Mouse (Mus musculus): ENCODE measurements at regions not wholly inside any gene's neighbourhood (a gene's known extent, or its start where the extent isn't known, plus 50 kb on each side); places are given as distances from the start of the nearest gene placed in this dataset.

GRCm38 (mm10) chr14:76340789-76341188, 74.0 kb upstream of the Tsc22d1 start:
- Histone ChIP-seq H3K4me3 (ENCODE audit: low read length) (no peak overlapping the region), H3K27ac (ENCODE audit: low read length) (no peak overlapping the region), H3K27me3 (replicated peaks; ENCODE audit: control insufficient read depth, insufficient read depth, low read length) (no peaks in the 10 kb centered on the region), H3K36me3 (ENCODE audit: control insufficient read depth, insufficient read depth, low read length) (no peaks in the 10 kb centered on the region), H3K4me1 (ENCODE audit: control insufficient read depth, insufficient read depth, low read length) (no peaks in the 10 kb centered on the region), H3K4me2 (ENCODE audit: low read depth, low read length) (no peak overlapping the region), H3K9ac (ENCODE audit: low read depth, low read length) (no peak overlapping the region), H3K9me3 (ENCODE audit: control insufficient read depth, low read length) (no peaks in the 10 kb centered on the region)
- ATAC-seq, result no peak
- WGBS, result 81% methylated on average over 7 of the region's 7 CpGs

- 87% methylated on average over 10 of the region's 10 CpGs for WGBS
- H3K4me2 ChIP-seq (ENCODE audit: low read depth, low read length), result no peak overlapping the region
Measured at GRCm38 (mm10) chr14:76341226-76341625, 73.5 kb upstream of the Tsc22d1 start.

GRCm38 (mm10) chr14:76351856-76352255, 62.9 kb upstream of the Tsc22d1 start:
- ATAC-seq, result no peak
- Histone ChIP-seq H3K27me3 (replicated peaks; ENCODE audit: control insufficient read depth, insufficient read depth, low read length) (no peaks in the 10 kb centered on the region), H3K9me3 (ENCODE audit: control insufficient read depth, low read length) (no peaks in the 10 kb centered on the region), H3K4me2 (ENCODE audit: low read depth, low read length) (no peak overlapping the region), H3K4me3 (ENCODE audit: low read length) (no peak overlapping the region), H3K36me3 (ENCODE audit: control insufficient read depth, insufficient read depth, low read length) (no peaks in the 10 kb centered on the region), H3K4me1 (ENCODE audit: control insufficient read depth, insufficient read depth, low read length) (no peaks in the 10 kb centered on the region), H3K27ac (ENCODE audit: low read length) (no peak overlapping the region), H3K9ac (ENCODE audit: low read depth, low read length) (no peak overlapping the region)
- 54% methylated on average over 9 of the region's 9 CpGs for WGBS

More at GRCm38 (mm10) chr14:76341226-76341625, 73.5 kb upstream of the Tsc22d1 start:
- Histone ChIP-seq H3K9ac (ENCODE audit: low read depth, low read length) (no peak overlapping the region), H3K4me3 (ENCODE audit: low read length) (no peak overlapping the region), H3K4me1 (ENCODE audit: control insufficient read depth, insufficient read depth, low read length) (no peaks in the 10 kb centered on the region), H3K27ac (ENCODE audit: low read length) (no peak overlapping the region), H3K27me3 (replicated peaks; ENCODE audit: control insufficient read depth, insufficient read depth, low read length) (no peaks in the 10 kb centered on the region), H3K9me3 (ENCODE audit: control insufficient read depth, low read length) (no peaks in the 10 kb centered on the region), H3K36me3 (ENCODE audit: control insufficient read depth, insufficient read depth, low read length) (no peaks in the 10 kb centered on the region)
- ATAC-seq, result no peak

GRCm38 (mm10) chr14:76356161-76356560, 58.6 kb upstream of the Tsc22d1 start:
- no peaks in the 10 kb centered on the region for H3K27me3 ChIP-seq (replicated peaks; ENCODE audit: control insufficient read depth, insufficient read depth, low read length)
- H3K27ac ChIP-seq (ENCODE audit: low read length), result no peak overlapping the region
- no peak overlapping the region for H3K4me3 ChIP-seq (ENCODE audit: low read length)
- H3K4me1 ChIP-seq (ENCODE audit: control insufficient read depth, insufficient read depth, low read length), result no peaks in the 10 kb centered on the region
- H3K36me3 ChIP-seq (ENCODE audit: control insufficient read depth, insufficient read depth, low read length), result no peaks in the 10 kb centered on the region
- no peak overlapping the region for H3K9ac ChIP-seq (ENCODE audit: low read depth, low read length)
- 85% methylated on average over 2 of the region's 2 CpGs for WGBS
- H3K4me2 ChIP-seq (ENCODE audit: low read depth, low read length), result no peak overlapping the region
- ATAC-seq, result no peak
- H3K9me3 ChIP-seq (ENCODE audit: control insufficient read depth, low read length), result no peaks in the 10 kb centered on the region

GRCm38 (mm10) chr14:76359837-76360410, 54.8 kb upstream of the Tsc22d1 start:
- H3K4me3 ChIP-seq (ENCODE audit: low read length), result no peak overlapping the region
- WGBS, result 71% methylated on average over 11 of the region's 11 CpGs
- no peaks in the 10 kb centered on the region for H3K36me3 ChIP-seq (ENCODE audit: control insufficient read depth, insufficient read depth, low read length)
- H3K27me3 ChIP-seq (replicated peaks; ENCODE audit: control insufficient read depth, insufficient read depth, low read length), result no peaks in the 10 kb centered on the region
- no peak overlapping the region for H3K4me2 ChIP-seq (ENCODE audit: low read depth, low read length)
- ATAC-seq, result no peak
- no peaks in the 10 kb centered on the region for H3K4me1 ChIP-seq (ENCODE audit: control insufficient read depth, insufficient read depth, low read length)
- H3K9ac ChIP-seq (ENCODE audit: low read depth, low read length), result no peak overlapping the region
- H3K27ac ChIP-seq (ENCODE audit: low read length), result no peak overlapping the region
- no peaks in the 10 kb centered on the region for H3K9me3 ChIP-seq (ENCODE audit: control insufficient read depth, low read length)

- WGBS, result 89% methylated on average over 4 of the region's 4 CpGs
- Histone ChIP-seq H3K4me3 (ENCODE audit: low read length) (no peak overlapping the region), H3K36me3 (ENCODE audit: control insufficient read depth, insufficient read depth, low read length) (no peaks in the 10 kb centered on the region), H3K27ac (ENCODE audit: low read length) (no peak overlapping the region), H3K27me3 (replicated peaks; ENCODE audit: control insufficient read depth, insufficient read depth, low read length) (no peaks in the 10 kb centered on the region), H3K9me3 (ENCODE audit: control insufficient read depth, low read length) (no peaks in the 10 kb centered on the region), H3K9ac (ENCODE audit: low read depth, low read length) (no peak overlapping the region), H3K4me2 (ENCODE audit: low read depth, low read length) (no peak overlapping the region), H3K4me1 (ENCODE audit: control insufficient read depth, insufficient read depth, low read length) (no peaks in the 10 kb centered on the region)
- no peak for ATAC-seq
Measured at GRCm38 (mm10) chr14:76364034-76364433, 50.7 kb upstream of the Tsc22d1 start.

All from intestine, embryonic 16.5 days (tissue).